Mouse (Mus musculus): ENCODE results near the gene Gm4201. TPM values are rescaled to one million over a fixed set of nuclear protein-coding genes. Genes with fewer than 3 reads are reported as not detected.
"Not testable (repeated sequence)": the region's sequence is repeated elsewhere in the genome, so short reads cannot be mapped to it uniquely, and the experiment has no call there.

Gene Gm4201
- total RNA-seq (2015; ENCODE audit: low replicate concordance): not detected in 2 replicates
- not detected in 2 replicates for total RNA-seq (2017; ENCODE audit: low replicate concordance)

- not testable (repeated sequence) for ATAC-seq (replicated peaks; ENCODE audit: low FRiP score, poor library complexity, severe bottlenecking)
Observed at GRCm38 (mm10) chr7:22565243-22565642, at the start of gene Gm4201. Gene Gm4201, minus strand, starts transcription at chr7:22565343.

GRCm38 (mm10) chr7:22588027-22588426 is 22.9 kb upstream of the Gm4201 start, which contains the start of gene Gm4565:
Gene Gm4565, minus strand, starts transcription at chr7:22588127.
- ATAC-seq (replicated peaks; ENCODE audit: low FRiP score, poor library complexity, severe bottlenecking): not testable (repeated sequence)

- not testable (repeated sequence) for ATAC-seq (replicated peaks; ENCODE audit: low FRiP score, poor library complexity, severe bottlenecking)
Observed at GRCm38 (mm10) chr7:22534787-22535186, 30.4 kb downstream of the Gm4201 start, which contains the start of gene Gm8677. Gene Gm8677, minus strand, starts transcription at chr7:22534887.

GRCm38 (mm10) chr7:22522667-22523066 is 42.5 kb downstream of the Gm4201 start, which contains the start of gene Vmn1r152:
Gene Vmn1r152, plus strand, starts transcription at chr7:22522967.
- not testable (repeated sequence) for ATAC-seq (replicated peaks; ENCODE audit: low FRiP score, poor library complexity, severe bottlenecking)

Other genes starting within 250 kb of the Gm4201 start
- gene Gm4187, start 235.6 kb downstream of the Gm4201 start, total RNA-seq (2015; ENCODE audit: low replicate concordance): not detected in 2 replicates
- gene Gm4187, start 235.6 kb downstream of the Gm4201 start, total RNA-seq (2017; ENCODE audit: low replicate concordance): not detected in 2 replicates
- not detected in 2 replicates for gene Gm8660, start 194.3 kb downstream of the Gm4201 start, total RNA-seq (2015; ENCODE audit: low replicate concordance)
- not detected in 2 replicates for gene Gm8660, start 194.3 kb downstream of the Gm4201 start, total RNA-seq (2017; ENCODE audit: low replicate concordance)
- not detected in 2 replicates for gene Vmn1r148, start 151.8 kb downstream of the Gm4201 start, total RNA-seq (2015; ENCODE audit: low replicate concordance)
- gene Vmn1r148, start 151.8 kb downstream of the Gm4201 start, total RNA-seq (2017; ENCODE audit: low replicate concordance): not detected in 2 replicates
- not detected in 2 replicates for gene Vmn1r149, start 127.1 kb downstream of the Gm4201 start, total RNA-seq (2015; ENCODE audit: low replicate concordance)
- gene Vmn1r149, start 127.1 kb downstream of the Gm4201 start, total RNA-seq (2017; ENCODE audit: low replicate concordance): not detected in 2 replicates
- gene Gm10665, start 101.3 kb downstream of the Gm4201 start, total RNA-seq (2015; ENCODE audit: low replicate concordance): not detected in 2 replicates
- gene Gm10665, start 101.3 kb downstream of the Gm4201 start, total RNA-seq (2017; ENCODE audit: low replicate concordance): not detected in 2 replicates
- gene Vmn1r151, start 65.7 kb downstream of the Gm4201 start, total RNA-seq (2015; ENCODE audit: low replicate concordance): not detected in 2 replicates
- not detected in 2 replicates for gene Vmn1r151, start 65.7 kb downstream of the Gm4201 start, total RNA-seq (2017; ENCODE audit: low replicate concordance)
- not detected in 2 replicates for gene Vmn1r152, start 42.4 kb downstream of the Gm4201 start, total RNA-seq (2015; ENCODE audit: low replicate concordance)
- gene Vmn1r152, start 42.4 kb downstream of the Gm4201 start, total RNA-seq (2017; ENCODE audit: low replicate concordance): not detected in 2 replicates
- gene Gm8677, start 30.5 kb downstream of the Gm4201 start, total RNA-seq (2015; ENCODE audit: low replicate concordance): not detected in 2 replicates
- not detected in 2 replicates for gene Gm8677, start 30.5 kb downstream of the Gm4201 start, total RNA-seq (2017; ENCODE audit: low replicate concordance)
- gene Gm4565, start 22.8 kb upstream of the Gm4201 start, total RNA-seq (2015; ENCODE audit: low replicate concordance): not detected in 2 replicates
- gene Gm4565, start 22.8 kb upstream of the Gm4201 start, total RNA-seq (2017; ENCODE audit: low replicate concordance): not detected in 2 replicates
- gene Vmn1r155, start 92.7 kb upstream of the Gm4201 start, total RNA-seq (2015; ENCODE audit: low replicate concordance): not detected in 2 replicates
- not detected in 2 replicates for gene Vmn1r155, start 92.7 kb upstream of the Gm4201 start, total RNA-seq (2017; ENCODE audit: low replicate concordance)
- not detected in 2 replicates for gene Gm8693, start 127.0 kb upstream of the Gm4201 start, total RNA-seq (2015; ENCODE audit: low replicate concordance)
- gene Gm8693, start 127.0 kb upstream of the Gm4201 start, total RNA-seq (2017; ENCODE audit: low replicate concordance): not detected in 2 replicates
- gene Gm4567, start 154.4 kb upstream of the Gm4201 start, total RNA-seq (2015; ENCODE audit: low replicate concordance): not detected in 2 replicates
- gene Gm4567, start 154.4 kb upstream of the Gm4201 start, total RNA-seq (2017; ENCODE audit: low replicate concordance): not detected in 2 replicates
- not detected in 2 replicates for gene Vmn1r157, start 196.4 kb upstream of the Gm4201 start, total RNA-seq (2015; ENCODE audit: low replicate concordance)
- gene Vmn1r157, start 196.4 kb upstream of the Gm4201 start, total RNA-seq (2017; ENCODE audit: low replicate concordance): not detected in 2 replicates
- gene Vmn1r158, start 225.4 kb upstream of the Gm4201 start, total RNA-seq (2015; ENCODE audit: low replicate concordance): not detected in 2 replicates
- not detected in 2 replicates for gene Vmn1r158, start 225.4 kb upstream of the Gm4201 start, total RNA-seq (2017; ENCODE audit: low replicate concordance)